Mouse (Mus musculus) neural tube, embryonic 15.5 days (tissue): ENCODE results near the gene Tmem171. TPM values are rescaled to one million over a fixed set of nuclear protein-coding genes. Genes with fewer than 3 reads are reported as not detected.

Source experiments
- ATAC-seq: fragments of 200-750 bp; cut with Nextera tagmentation; 2 replicates; pipeline ENCODE4 v1.8.0; 2017; ENCODE audit warnings: mild to moderate bottlenecking, moderate TSS enrichment, moderate library complexity; ENCODE audit not compliant: low FRiP score
- H3K27ac ChIP-seq: fragments of 300-500 bp; sonication (generic); replicated peaks from 2 replicates; pipeline ENCODE4 v1.5.1; 2015; ENCODE audit warnings: mild to moderate bottlenecking, inconsistent platforms
- H3K27me3 ChIP-seq: fragments of 300-500 bp; sonication (generic); replicated peaks from 2 replicates; pipeline ENCODE4 v1.6.1; 2015; ENCODE audit warnings: inconsistent platforms
- H3K36me3 ChIP-seq: fragments of 300-500 bp; sonication (generic); 2 replicates; pipeline ENCODE4 v1.6.1; 2015; ENCODE audit warnings: inconsistent platforms
- H3K4me1 ChIP-seq: fragments of 300-500 bp; sonication (generic); 2 replicates; pipeline ENCODE4 v1.6.1; 2015; ENCODE audit warnings: inconsistent platforms
- H3K4me2 ChIP-seq: fragments of 300-500 bp; sonication (generic); 2 replicates; pipeline ENCODE4 v1.6.1; 2015; ENCODE audit warnings: inconsistent platforms, mild to moderate bottlenecking, moderate library complexity
- H3K4me3 ChIP-seq: fragments of 300-500 bp; sonication (generic); replicated peaks from 2 replicates; pipeline ENCODE4 v1.5.1; 2015; ENCODE audit warnings: mild to moderate bottlenecking, inconsistent platforms
- H3K9ac ChIP-seq: fragments of 300-500 bp; sonication (generic); replicated peaks from 2 replicates; pipeline ENCODE4 v1.6.1; 2015; ENCODE audit warnings: mild to moderate bottlenecking, inconsistent platforms
- H3K9me3 ChIP-seq: fragments of 300-500 bp; sonication (generic); replicated peaks from 2 replicates; pipeline ENCODE4 v1.6.1; 2016; ENCODE audit warnings: inconsistent platforms
- WGBS: fragments of 180-500 bp; shearing (Covaris S2); methylation state at CpG from one replicate; pipeline ENCODE4 v1.1.7; 2015; ENCODE audit warnings: mixed read lengths; 5-methylcytosine and 5-hydroxymethylcytosine counted together
- polyA plus RNA-seq: library from polyadenylated mRNA; unstranded; fragments of >200 nt; fragmentation: Nextera tagmentation; extraction: Ambion mirVana; gene quantifications from 2 replicates; pipeline ENCODE4 v1.2.1, GENCODE M21; 2015

Tmem171 gene
- polyA plus RNA-seq, 1 experiment from 2014 or later: not detected

- Histone ChIP-seq H3K9ac (no peak overlapping the region), H3K4me2 (no peak overlapping the region), H3K4me1 (peaks cover 12% of the 10 kb centered on the region), H3K4me3 (no peak overlapping the region), H3K9me3 (no peaks in the 10 kb centered on the region), H3K27me3 (peaks cover 27% of the 10 kb centered on the region), H3K36me3 (no peaks in the 10 kb centered on the region), H3K27ac (no peak overlapping the region)
- 86% methylated on average over 11 of the region's 11 CpGs for WGBS
- ATAC-seq: no peak
Observed at GRCm38 (mm10) chr13:98690886-98691285, 3.7 kb downstream of the Tmem171 start.

GRCm38 (mm10) chr13:98689605-98690290, 4.9 kb downstream of the Tmem171 start:
- Histone ChIP-seq H3K27ac (no peak overlapping the region), H3K36me3 (no peaks in the 10 kb centered on the region), H3K27me3 (peaks cover 16% of the 10 kb centered on the region), H3K4me2 (no peak overlapping the region), H3K9me3 (no peaks in the 10 kb centered on the region), H3K4me1 (peaks cover 7% of the 10 kb centered on the region), H3K9ac (no peak overlapping the region), H3K4me3 (no peak overlapping the region)
- WGBS: 73% methylated on average over 11 of the region's 11 CpGs
- no peak for ATAC-seq

GRCm38 (mm10) chr13:98687931-98688330, 6.7 kb downstream of the Tmem171 start:
- WGBS: 29% methylated on average over 9 of the region's 9 CpGs

GRCm38 (mm10) chr13:98684144-98684900, 10.3 kb downstream of the Tmem171 start:
- H3K27me3 ChIP-seq: no peaks in the 10 kb centered on the region
- no peak overlapping the region for H3K27ac ChIP-seq
- ATAC-seq: no peak
- no peaks in the 10 kb centered on the region for H3K36me3 ChIP-seq
- no peak overlapping the region for H3K4me2 ChIP-seq
- no peaks in the 10 kb centered on the region for H3K9me3 ChIP-seq
- H3K9ac ChIP-seq: no peak overlapping the region
- H3K4me1 ChIP-seq: peaks cover 5% of the 10 kb centered on the region
- WGBS: 57% methylated on average over 9 of the region's 9 CpGs
- no peak overlapping the region for H3K4me3 ChIP-seq

More at GRCm38 (mm10) chr13:98687931-98688330, 6.7 kb downstream of the Tmem171 start:
- no peak overlapping the region for H3K4me2 ChIP-seq
- H3K9ac ChIP-seq: no peak overlapping the region
- H3K9me3 ChIP-seq: no peaks in the 10 kb centered on the region
- no peaks in the 10 kb centered on the region for H3K36me3 ChIP-seq
- no peak overlapping the region for H3K4me3 ChIP-seq
- H3K27ac ChIP-seq: no peak overlapping the region
- H3K27me3 ChIP-seq: no peaks in the 10 kb centered on the region; the same call in 1 of the 2 replicates
- ATAC-seq: no peak
- H3K4me1 ChIP-seq: peaks cover 5% of the 10 kb centered on the region

GRCm38 (mm10) chr13:98683412-98683811, 11.2 kb downstream of the Tmem171 start:
- no peak for ATAC-seq
- H3K4me1 ChIP-seq: peaks cover 5% of the 10 kb centered on the region
- 81% methylated on average over 2 of the region's 2 CpGs for WGBS
- no peak overlapping the region for H3K4me2 ChIP-seq
- H3K27ac ChIP-seq: no peak overlapping the region
- no peak overlapping the region for H3K9ac ChIP-seq
- no peaks in the 10 kb centered on the region for H3K27me3 ChIP-seq
- H3K4me3 ChIP-seq: no peak overlapping the region
- H3K36me3 ChIP-seq: no peaks in the 10 kb centered on the region
- H3K9me3 ChIP-seq: no peaks in the 10 kb centered on the region

- WGBS: 91% methylated on average over 5 of the region's 5 CpGs
- Histone ChIP-seq H3K4me3 (no peak overlapping the region), H3K27ac (no peak overlapping the region), H3K4me1 (no peaks in the 10 kb centered on the region), H3K4me2 (no peak overlapping the region), H3K9ac (no peak overlapping the region), H3K27me3 (no peaks in the 10 kb centered on the region), H3K9me3 (no peaks in the 10 kb centered on the region), H3K36me3 (no peaks in the 10 kb centered on the region)
- ATAC-seq: no peak
Observed at GRCm38 (mm10) chr13:98680470-98681060, 14.1 kb downstream of the Tmem171 start.

- 73% methylated on average over 4 of the region's 4 CpGs for WGBS
- no peak for ATAC-seq
Observed at GRCm38 (mm10) chr13:98679631-98680041, 15.0 kb downstream of the Tmem171 start.

GRCm38 (mm10) chr13:98679230-98679629, 15.4 kb downstream of the Tmem171 start:
- H3K27me3 ChIP-seq: no peaks in the 10 kb centered on the region
- no peak for ATAC-seq
- no peak overlapping the region for H3K4me2 ChIP-seq
- H3K36me3 ChIP-seq: no peaks in the 10 kb centered on the region
- H3K27ac ChIP-seq: no peak overlapping the region
- no peak overlapping the region for H3K4me3 ChIP-seq
- H3K9ac ChIP-seq: no peak overlapping the region
- no peaks in the 10 kb centered on the region for H3K9me3 ChIP-seq
- WGBS: 100% methylated on average over 1 of the region's 1 CpGs
- H3K4me1 ChIP-seq: no peaks in the 10 kb centered on the region

More at GRCm38 (mm10) chr13:98679631-98680041, 15.0 kb downstream of the Tmem171 start:
- no peaks in the 10 kb centered on the region for H3K9me3 ChIP-seq
- no peaks in the 10 kb centered on the region for H3K27me3 ChIP-seq
- no peak overlapping the region for H3K4me3 ChIP-seq
- H3K36me3 ChIP-seq: no peaks in the 10 kb centered on the region
- H3K9ac ChIP-seq: no peak overlapping the region
- no peaks in the 10 kb centered on the region for H3K4me1 ChIP-seq
- H3K4me2 ChIP-seq: no peak overlapping the region
- no peak overlapping the region for H3K27ac ChIP-seq

GRCm38 (mm10) chr13:98673922-98674321, 20.7 kb downstream of the Tmem171 start:
- WGBS: 78% methylated on average over 4 of the region's 4 CpGs
- ATAC-seq: no peak

GRCm38 (mm10) chr13:98669296-98669695, 25.3 kb downstream of the Tmem171 start:
- Histone ChIP-seq H3K27ac (no peak overlapping the region), H3K27me3 (no peaks in the 10 kb centered on the region), H3K4me2 (no peak overlapping the region), H3K9ac (no peak overlapping the region), H3K4me3 (no peak overlapping the region), H3K4me1 (no peaks in the 10 kb centered on the region), H3K9me3 (no peaks in the 10 kb centered on the region), H3K36me3 (no peaks in the 10 kb centered on the region)
- 84% methylated on average over 3 of the region's 3 CpGs for WGBS
- no peak for ATAC-seq

More at GRCm38 (mm10) chr13:98673922-98674321, 20.7 kb downstream of the Tmem171 start:
- no peak overlapping the region for H3K27ac ChIP-seq
- H3K36me3 ChIP-seq: no peaks in the 10 kb centered on the region
- H3K9me3 ChIP-seq: no peaks in the 10 kb centered on the region
- H3K4me1 ChIP-seq: no peaks in the 10 kb centered on the region
- no peak overlapping the region for H3K4me2 ChIP-seq
- no peak overlapping the region for H3K4me3 ChIP-seq
- H3K9ac ChIP-seq: no peak overlapping the region
- no peaks in the 10 kb centered on the region for H3K27me3 ChIP-seq

- no peaks in the 10 kb centered on the region for H3K27me3 ChIP-seq
- H3K4me3 ChIP-seq: no peak overlapping the region
- H3K9me3 ChIP-seq: no peaks in the 10 kb centered on the region
- H3K36me3 ChIP-seq: no peaks in the 10 kb centered on the region
- no peak overlapping the region for H3K4me2 ChIP-seq
- no peaks in the 10 kb centered on the region for H3K4me1 ChIP-seq
- 84% methylated on average over 3 of the region's 3 CpGs for WGBS
- no peak overlapping the region for H3K9ac ChIP-seq
- no peak overlapping the region for H3K27ac ChIP-seq
- no peak for ATAC-seq
Observed at GRCm38 (mm10) chr13:98667316-98667715, 27.3 kb downstream of the Tmem171 start.

- Histone ChIP-seq H3K9me3 (no peaks in the 10 kb centered on the region), H3K27me3 (no peaks in the 10 kb centered on the region), H3K4me1 (no peaks in the 10 kb centered on the region), H3K9ac (no peak overlapping the region), H3K27ac (no peak overlapping the region), H3K36me3 (no peaks in the 10 kb centered on the region), H3K4me2 (no peak overlapping the region), H3K4me3 (no peak overlapping the region)
- 88% methylated on average over 10 of the region's 10 CpGs for WGBS
- no peak for ATAC-seq
Observed at GRCm38 (mm10) chr13:98665240-98665639, 29.4 kb downstream of the Tmem171 start.
